Mouse (Mus musculus) kidney, adult 2 months (tissue): ENCODE data around the gene Actl6a.

Experiments
- CTCF ChIP-seq: fragments of 200-500 bp; conservative IDR thresholded peaks from 2 replicates; pipeline ENCODE4 v1.5.1; 2011; ENCODE audit warnings: low read depth, mild to moderate bottlenecking, control low read depth, low read length, moderate library complexity, mixed read lengths; ENCODE audit not compliant: insufficient read depth, insufficient read length
- POLR2A ChIP-seq: fragments of 200-500 bp; IDR thresholded peaks from one replicate; pipeline ENCODE4 v1.6.1; 2011; ENCODE audit warnings: low read depth, low read length, control low read depth

GRCm38 (mm10) chr3:32762962-32763361 lies 56.9 kb downstream of the Actl6a start:
- TF ChIP-seq CTCF (no peak), POLR2A (no peak)
